Mouse (Mus musculus): ENCODE measurements at regions not wholly inside any gene's neighbourhood (a gene's known extent, or its start where the extent isn't known, plus 50 kb on each side); places are given as distances from the start of the nearest gene placed in this dataset.

DNA sequence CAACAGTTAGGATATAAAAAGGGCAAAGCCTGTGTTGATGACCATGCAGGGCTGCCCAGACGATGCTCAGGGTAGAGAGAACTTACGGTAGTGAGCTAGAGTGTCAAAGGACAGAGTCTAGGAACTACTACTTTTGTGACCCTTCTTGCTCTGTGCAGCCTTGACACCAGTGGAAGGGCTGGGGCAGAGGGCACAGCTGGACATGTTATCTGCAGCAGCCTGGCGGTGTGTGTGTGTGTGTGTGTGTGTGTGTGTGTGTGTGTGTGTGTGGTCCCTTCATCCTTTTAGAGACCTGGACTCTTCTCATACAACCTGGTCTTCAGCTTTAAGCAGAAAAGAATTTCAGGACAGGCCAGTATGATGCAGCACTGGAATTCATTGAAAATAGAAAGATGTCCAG lies 153.6 kb downstream of the Unc5cl start:
- TF ChIP-seq TCF3 (IDR thresholded peaks at IDR 0.05; ENCODE audit: insufficient read length, low read depth) (no peak), POLR2A (IDR thresholded peaks at IDR 0.05; ENCODE audit: insufficient read length, low read depth) (no peak), CEBPB (IDR thresholded peaks at IDR 0.05; ENCODE audit: insufficient read depth, poor library complexity, severe bottlenecking) (no peak), POLR2AphosphoS2 (IDR thresholded peaks at IDR 0.05; ENCODE audit: insufficient read length, low read depth) (no peak), USF1 (IDR thresholded peaks at IDR 0.05; ENCODE audit: low read depth) (no peak), E2F4 (IDR thresholded peaks at IDR 0.05; ENCODE audit: insufficient read depth) (no peak), TCF12 (IDR thresholded peaks at IDR 0.05; ENCODE audit: insufficient read depth, poor library complexity, severe bottlenecking) (no peak), MYOD1 (IDR thresholded peaks at IDR 0.05; ENCODE audit: control insufficient read depth in 1 of 3, insufficient read length in 2 of 3, low read depth in 2 of 3) (no peak), MYOG (IDR thresholded peaks at IDR 0.05; ENCODE audit: control insufficient read depth in 1 of 3, insufficient read depth in 1 of 3, insufficient read length in 2 of 3, low read depth in 2 of 3) (no peak), MAX (IDR thresholded peaks at IDR 0.05; ENCODE audit: low read depth) (no peak)
